34 mouse cellular contexts compared by ENCODE assay signal in the genomic region with DNA sequence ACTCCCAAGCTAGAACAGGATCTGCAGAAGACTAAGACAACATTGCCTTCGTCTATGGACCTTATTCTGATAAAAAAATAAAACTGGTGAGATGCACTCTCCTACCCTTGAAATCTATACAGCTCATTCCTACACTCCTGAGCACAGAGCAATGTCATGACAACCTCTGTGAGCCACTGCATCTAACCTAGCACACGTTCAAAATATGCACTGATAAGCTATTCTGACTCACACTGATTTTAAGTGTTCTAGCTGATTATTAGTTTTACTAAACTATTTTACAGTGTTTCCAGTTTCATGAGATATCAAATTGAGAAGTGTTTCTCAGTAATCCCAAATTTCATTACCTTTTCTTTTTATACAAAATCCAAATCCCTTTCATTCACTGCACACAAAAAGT.
"Had no signal": no experiment of that assay in that cellular context is flagged by ENCODE, and none has a peak within 500 bp of the region (broad histone marks: within the 10 kb centered on the region; RNA-seq: fewer than 3 reads in every experiment).

No protein-coding gene starts in this region.

- H3K4me1 ChIP-seq: hindbrain, embryonic 10.5 days; hindbrain, embryonic 12.5 days; intestine, embryonic 15.5 days; kidney, embryonic 15.5 days had no signal

- H3K36me3 ChIP-seq: heart, embryonic 10.5 days; heart, embryonic 12.5 days; heart, embryonic 15.5 days; hindbrain, embryonic 10.5 days; hindbrain, embryonic 12.5 days; hindbrain, embryonic 13.5 days; hindbrain, embryonic 15.5 days; intestine, embryonic 15.5 days; kidney, embryonic 15.5 days had no signal

- H3K9ac ChIP-seq: heart, embryonic 12.5 days; heart, embryonic 13.5 days; heart, embryonic 15.5 days; hindbrain, embryonic 12.5 days; hindbrain, embryonic 13.5 days; hindbrain, embryonic 14.5 days; hindbrain, embryonic 15.5 days; intestine, embryonic 15.5 days; kidney, embryonic 15.5 days had no signal

- H3K9me3 ChIP-seq: heart, embryonic 10.5 days; heart, embryonic 12.5 days; heart, embryonic 13.5 days; heart, embryonic 15.5 days; hindbrain, embryonic 10.5 days; hindbrain, embryonic 12.5 days; hindbrain, embryonic 13.5 days; hindbrain, embryonic 15.5 days; intestine, embryonic 15.5 days; kidney, embryonic 15.5 days had no signal

- H3K27ac ChIP-seq: heart, embryonic 10.5 days; heart, embryonic 13.5 days; heart, embryonic 15.5 days; hindbrain, embryonic 10.5 days; hindbrain, embryonic 12.5 days; hindbrain, embryonic 13.5 days; hindbrain, embryonic 14.5 days; hindbrain, embryonic 15.5 days; hindbrain, postnatal 0 days; intestine, embryonic 15.5 days; kidney, embryonic 15.5 days; kidney, postnatal 0 days; layer of hippocampus, adult 2 months had no signal

- H3K4me3 ChIP-seq: heart, embryonic 10.5 days; heart, embryonic 12.5 days; heart, embryonic 13.5 days; heart, embryonic 15.5 days; hindbrain, embryonic 10.5 days; hindbrain, embryonic 12.5 days; hindbrain, embryonic 13.5 days; hindbrain, embryonic 15.5 days; intestine, embryonic 15.5 days; kidney, embryonic 15.5 days; layer of hippocampus, adult 2 months had no signal

- ATAC-seq: hindbrain, embryonic 16.5 days; hindbrain, postnatal 0 days; inflammation-experienced regulatory T-cells, adult 6 months; intestine, embryonic 15.5 days; intestine, embryonic 16.5 days; intestine, postnatal 0 days had no signal

- DNase-seq: heart, postnatal 10 days; heart, postnatal 14 days; heart, postnatal 36 days; heart, postnatal 4 days; kidney, adult 11 months; kidney, adult 18-20 months; kidney, adult 2 months; kidney, adult 8-10 months; kidney, adult 9 months; kidney, postnatal 10 days; kidney, postnatal 14 days; kidney, postnatal 25 days; kidney, postnatal 36 days; kidney, postnatal 4 days; layer of hippocampus, adult 9-11 months; layer of hippocampus, postnatal 36 days had no signal

- H3K27me3 ChIP-seq: heart, embryonic 12.5 days; heart, embryonic 13.5 days; heart, embryonic 15.5 days; hindbrain, embryonic 12.5 days; hindbrain, embryonic 13.5 days; hindbrain, embryonic 15.5 days; intestine, embryonic 15.5 days; kidney, embryonic 15.5 days had no signal
